Mouse (Mus musculus) limb, embryonic 15.5 days (tissue): ENCODE data around the gene Chchd3. TPM values are rescaled to one million over a fixed set of nuclear protein-coding genes. Genes with fewer than 3 reads are reported as not detected.

Source experiments
- ATAC-seq: fragments of 200-750 bp; cut with Nextera tagmentation; 2 replicates; pipeline ENCODE4 v1.8.0; 2017; ENCODE audit warnings: low read depth, moderate TSS enrichment; ENCODE audit not compliant: insufficient number of reproducible peaks, low FRiP score, low TSS enrichment
- H3K27ac ChIP-seq: fragments of 300-500 bp; sonication (generic); 2 replicates; pipeline ENCODE4 v1.5.1; 2015; ENCODE audit warnings: moderate library complexity, mild to moderate bottlenecking, inconsistent platforms
- H3K27me3 ChIP-seq: fragments of 300-500 bp; sonication (generic); 2 replicates; pipeline ENCODE4 v1.6.1; 2015; ENCODE audit warnings: inconsistent platforms
- H3K36me3 ChIP-seq: fragments of 300-500 bp; sonication (generic); 2 replicates; pipeline ENCODE4 v1.6.1; 2015; ENCODE audit warnings: inconsistent platforms
- H3K4me1 ChIP-seq: fragments of 300-500 bp; sonication (generic); 2 replicates; pipeline ENCODE4 v1.6.1; 2015; ENCODE audit warnings: inconsistent platforms
- H3K4me2 ChIP-seq: fragments of 300-500 bp; sonication (generic); 2 replicates; pipeline ENCODE4 v1.6.1; 2015; ENCODE audit warnings: mild to moderate bottlenecking, inconsistent platforms
- H3K4me3 ChIP-seq: fragments of 300-500 bp; sonication (generic); 2 replicates; pipeline ENCODE4 v1.5.1; 2015; ENCODE audit warnings: mild to moderate bottlenecking, inconsistent platforms
- H3K9ac ChIP-seq: fragments of 300-500 bp; sonication (generic); 2 replicates; pipeline ENCODE4 v1.6.1; 2015; ENCODE audit warnings: inconsistent platforms
- H3K9me3 ChIP-seq: fragments of 300-500 bp; sonication (generic); 2 replicates; pipeline ENCODE4 v1.6.1; 2016; ENCODE audit warnings: inconsistent platforms
- WGBS: fragments of 180-500 bp; shearing (Covaris S2); methylation state at CpG from one replicate; pipeline ENCODE4 v1.1.7; 2015; 5-methylcytosine and 5-hydroxymethylcytosine counted together
- polyA plus RNA-seq: library from polyadenylated mRNA; unstranded; fragments of >200 nt; fragmentation: Nextera tagmentation; extraction: Ambion mirVana; gene quantifications from 2 replicates; pipeline ENCODE4 v1.2.1, GENCODE M21; 2015

The Chchd3 gene
- polyA plus RNA-seq, 1 experiment from 2014 or later = 97.8 TPM

- no peak for ATAC-seq
Observed at GRCm38 (mm10) chr6:32959816-32960550, 100.1 kb downstream of the Chchd3 start.

GRCm38 (mm10) chr6:32955481-32955880 is 104.6 kb downstream of the Chchd3 start:
- Histone ChIP-seq H3K27me3 (no peaks in the 10 kb centered on the region), H3K4me1 (no peaks in the 10 kb centered on the region), H3K27ac (no peak overlapping the region), H3K36me3 (no peaks in the 10 kb centered on the region), H3K4me3 (no peak overlapping the region), H3K4me2 (no peak overlapping the region), H3K9ac (no peak overlapping the region), H3K9me3 (no peaks in the 10 kb centered on the region)
- WGBS = 81% methylated on average over 3 of the region's 3 CpGs
- ATAC-seq = no peak

More at GRCm38 (mm10) chr6:32959816-32960550, 100.1 kb downstream of the Chchd3 start:
- no peaks in the 10 kb centered on the region for H3K4me1 ChIP-seq
- H3K9ac ChIP-seq = no peak overlapping the region
- H3K9me3 ChIP-seq = no peaks in the 10 kb centered on the region
- H3K27me3 ChIP-seq = no peaks in the 10 kb centered on the region
- H3K4me2 ChIP-seq = no peak overlapping the region
- 68% methylated on average over 5 of the region's 5 CpGs for WGBS
- H3K27ac ChIP-seq = no peak overlapping the region
- H3K4me3 ChIP-seq = no peak overlapping the region
- H3K36me3 ChIP-seq = no peaks in the 10 kb centered on the region

- Histone ChIP-seq H3K27me3 (no peaks in the 10 kb centered on the region), H3K36me3 (no peaks in the 10 kb centered on the region), H3K9me3 (no peaks in the 10 kb centered on the region), H3K9ac (no peak overlapping the region), H3K27ac (no peak overlapping the region), H3K4me1 (no peaks in the 10 kb centered on the region), H3K4me2 (no peak overlapping the region), H3K4me3 (no peak overlapping the region)
- WGBS = 69% methylated on average over 4 of the region's 4 CpGs
- ATAC-seq = no peak
Observed at GRCm38 (mm10) chr6:32950973-32951372, 109.1 kb downstream of the Chchd3 start.

GRCm38 (mm10) chr6:32949702-32950101 is 110.4 kb downstream of the Chchd3 start:
- no peak overlapping the region for H3K9ac ChIP-seq
- no peak overlapping the region for H3K4me2 ChIP-seq
- no peak overlapping the region for H3K4me3 ChIP-seq
- no peaks in the 10 kb centered on the region for H3K4me1 ChIP-seq
- no peaks in the 10 kb centered on the region for H3K27me3 ChIP-seq
- no peaks in the 10 kb centered on the region for H3K9me3 ChIP-seq
- 87% methylated on average over 3 of the region's 3 CpGs for WGBS
- no peak for ATAC-seq
- H3K36me3 ChIP-seq = no peaks in the 10 kb centered on the region
- no peak overlapping the region for H3K27ac ChIP-seq

- Histone ChIP-seq H3K4me2 (no peak overlapping the region), H3K27me3 (no peaks in the 10 kb centered on the region), H3K36me3 (no peaks in the 10 kb centered on the region), H3K4me3 (no peak overlapping the region), H3K27ac (no peak overlapping the region), H3K9ac (no peak overlapping the region), H3K4me1 (no peaks in the 10 kb centered on the region), H3K9me3 (no peaks in the 10 kb centered on the region)
- 64% methylated on average over 6 of the region's 6 CpGs for WGBS
- no peak for ATAC-seq
Observed at GRCm38 (mm10) chr6:32947225-32947624, 112.8 kb downstream of the Chchd3 start.

GRCm38 (mm10) chr6:32944956-32945355 is 115.1 kb downstream of the Chchd3 start:
- no peak for ATAC-seq
- WGBS = 81% methylated on average over 1 of the region's 1 CpGs
- Histone ChIP-seq H3K27me3 (no peaks in the 10 kb centered on the region), H3K4me3 (no peak overlapping the region), H3K9me3 (no peaks in the 10 kb centered on the region), H3K36me3 (no peaks in the 10 kb centered on the region), H3K27ac (no peak overlapping the region), H3K4me2 (no peak overlapping the region), H3K4me1 (no peaks in the 10 kb centered on the region), H3K9ac (no peak overlapping the region)

GRCm38 (mm10) chr6:32943651-32944050 is 116.4 kb downstream of the Chchd3 start:
- no peaks in the 10 kb centered on the region for H3K4me1 ChIP-seq
- H3K36me3 ChIP-seq = no peaks in the 10 kb centered on the region
- H3K4me3 ChIP-seq = no peak overlapping the region
- no peaks in the 10 kb centered on the region for H3K27me3 ChIP-seq
- H3K4me2 ChIP-seq = no peak overlapping the region
- no peak overlapping the region for H3K9ac ChIP-seq
- no peak for ATAC-seq
- WGBS = 79% methylated on average over 4 of the region's 4 CpGs
- H3K27ac ChIP-seq = no peak overlapping the region
- H3K9me3 ChIP-seq = no peaks in the 10 kb centered on the region

GRCm38 (mm10) chr6:32940299-32940698 is 119.8 kb downstream of the Chchd3 start:
- Histone ChIP-seq H3K36me3 (no peaks in the 10 kb centered on the region), H3K27me3 (no peaks in the 10 kb centered on the region), H3K9me3 (no peaks in the 10 kb centered on the region), H3K9ac (no peak overlapping the region), H3K4me2 (no peak overlapping the region), H3K4me1 (no peaks in the 10 kb centered on the region), H3K27ac (no peak overlapping the region), H3K4me3 (no peak overlapping the region)
- 43% methylated on average over 11 of the region's 11 CpGs for WGBS
- ATAC-seq = no peak

GRCm38 (mm10) chr6:32937643-32938042 is 122.4 kb downstream of the Chchd3 start:
- H3K27ac ChIP-seq = no peak overlapping the region
- no peaks in the 10 kb centered on the region for H3K9me3 ChIP-seq
- 73% methylated on average over 1 of the region's 1 CpGs for WGBS
- ATAC-seq = no peak
- no peaks in the 10 kb centered on the region for H3K36me3 ChIP-seq
- H3K4me3 ChIP-seq = no peak overlapping the region
- H3K27me3 ChIP-seq = no peaks in the 10 kb centered on the region
- H3K9ac ChIP-seq = no peak overlapping the region
- H3K4me1 ChIP-seq = no peaks in the 10 kb centered on the region
- H3K4me2 ChIP-seq = no peak overlapping the region

GRCm38 (mm10) chr6:32936794-32937193 is 123.3 kb downstream of the Chchd3 start:
- no peak overlapping the region for H3K27ac ChIP-seq
- no peaks in the 10 kb centered on the region for H3K27me3 ChIP-seq
- H3K4me3 ChIP-seq = no peak overlapping the region
- 43% methylated on average over 3 of the region's 3 CpGs for WGBS
- no peak overlapping the region for H3K4me2 ChIP-seq
- no peak overlapping the region for H3K9ac ChIP-seq
- H3K36me3 ChIP-seq = no peaks in the 10 kb centered on the region
- H3K4me1 ChIP-seq = no peaks in the 10 kb centered on the region
- no peaks in the 10 kb centered on the region for H3K9me3 ChIP-seq
- ATAC-seq = no peak

- no peaks in the 10 kb centered on the region for H3K27me3 ChIP-seq
- H3K36me3 ChIP-seq = no peaks in the 10 kb centered on the region
- H3K4me3 ChIP-seq = no peak overlapping the region
- no peaks in the 10 kb centered on the region for H3K4me1 ChIP-seq
- no peaks in the 10 kb centered on the region for H3K9me3 ChIP-seq
- no peak for ATAC-seq
- 31% methylated on average over 2 of the region's 2 CpGs for WGBS
- H3K4me2 ChIP-seq = no peak overlapping the region
- no peak overlapping the region for H3K9ac ChIP-seq
- H3K27ac ChIP-seq = no peak overlapping the region
Observed at GRCm38 (mm10) chr6:32936365-32936764, 123.7 kb downstream of the Chchd3 start.

- Histone ChIP-seq H3K9me3 (no peaks in the 10 kb centered on the region), H3K27ac (no peak overlapping the region), H3K36me3 (no peaks in the 10 kb centered on the region), H3K4me3 (no peak overlapping the region), H3K4me2 (no peak overlapping the region), H3K27me3 (no peaks in the 10 kb centered on the region), H3K4me1 (no peaks in the 10 kb centered on the region), H3K9ac (no peak overlapping the region)
- 49% methylated on average over 5 of the region's 5 CpGs for WGBS
- ATAC-seq = no peak
Observed at GRCm38 (mm10) chr6:32935576-32935975, 124.5 kb downstream of the Chchd3 start.
